Mouse (Mus musculus): ENCODE data around the gene Cwh43. TPM values are rescaled to one million over a fixed set of nuclear protein-coding genes. Genes with fewer than 3 reads are reported as not detected.

Cwh43 gene
- polyA plus RNA-seq (2015; fragmentation: Nextera tagmentation; extraction: Ambion mirVana), result 0.23 and 0.28 TPM in 2 replicates

GRCm38 (mm10) chr5:73405981-73406722, at the start of gene Cwh43:
Gene Cwh43 (plus strand): TSS chr5:73406075.

GRCm38 (mm10) chr5:73480700-73481099, 74.8 kb downstream of the Cwh43 start, which contains the start of gene Dcun1d4:
Gene Dcun1d4 (plus strand): TSS chr5:73481000.

Other genes with a start within 250 kb of the Cwh43 start
- 14.4 and 17.9 TPM in 2 replicates for gene Fryl, start 149.5 kb upstream of the Cwh43 start, polyA plus RNA-seq (2015; fragmentation: Nextera tagmentation; extraction: Ambion mirVana)
- 209 and 210 TPM in 2 replicates for gene Ociad1, start 113.3 kb upstream of the Cwh43 start, polyA plus RNA-seq (2015; fragmentation: Nextera tagmentation; extraction: Ambion mirVana)
- gene Ociad2, start 65.0 kb upstream of the Cwh43 start, polyA plus RNA-seq (2015; fragmentation: Nextera tagmentation; extraction: Ambion mirVana), result 39.5 and 51.5 TPM in 2 replicates
- 9.6 and 13.3 TPM in 2 replicates for gene Dcun1d4, start 74.9 kb downstream of the Cwh43 start, polyA plus RNA-seq (2015; fragmentation: Nextera tagmentation; extraction: Ambion mirVana)
- 0.05 and 0.37 TPM in 2 replicates for gene Lrrc66, start 226.5 kb downstream of the Cwh43 start, polyA plus RNA-seq (2015; fragmentation: Nextera tagmentation; extraction: Ambion mirVana)
- 22.3 and 25.2 TPM in 2 replicates for gene Sgcb, start 241.7 kb downstream of the Cwh43 start, polyA plus RNA-seq (2015; fragmentation: Nextera tagmentation; extraction: Ambion mirVana)
- 0.10 TPM in 1 of 2 replicates, not detected in the other for gene Spata18, start 245.3 kb downstream of the Cwh43 start, polyA plus RNA-seq (2015; fragmentation: Nextera tagmentation; extraction: Ambion mirVana)